In genomic region chr1:54841788-54842187, GRCm38 (mm10) we compare ENCODE assay signal across 14 mouse cellular contexts.
DNase-seq lines count a peak whose midpoint lies in the region; ATAC-seq lines count a peak whose summit lies in the region.
"Had no signal": no experiment of that assay in that cellular context is flagged by ENCODE, and none has a peak within 500 bp of the region (broad histone marks: within the 10 kb centered on the region; RNA-seq: fewer than 3 reads in every experiment).

No protein-coding gene starts in this region.

- H3K36me3 ChIP-seq in kidney, embryonic 15.5 days, result no peaks in the 10 kb centered on the region
- H3K36me3 ChIP-seq: embryonic facial prominence, embryonic 13.5 days had no signal

- no peak overlapping the region for H3K27ac ChIP-seq in kidney, embryonic 15.5 days

- DNase-seq in kidney, postnatal 4 days, result no peak
- DNase-seq in thymus, postnatal 0 days (ENCODE audit: low spot score), result peak; percentile 91
- DNase-seq in cerebellum, adult 9-10 months, result no peak
- DNase-seq in heart, adult 9 months (ENCODE audit: low spot score in 2 of 2), result no peak
- DNase-seq in adrenal gland, postnatal 4 days (ENCODE audit: low spot score in 2 of 2), result no peak
- DNase-seq: cerebellum, adult 11-12 months; heart, postnatal 10 days; kidney, adult 2 months; lung, embryonic 14.5 days; right cerebral cortex, postnatal 4 days had no signal

- ATAC-seq in kidney, embryonic 15.5 days (replicated peaks; ENCODE audit: low FRiP score), result 0 out of 2 replicates have a peak, but pooled peaks have one; percentile 9
- peak; percentile 93 for ATAC-seq in activated CD4-positive, CD25-positive, alpha-beta regulatory T cell, adult 4 months
- ATAC-seq in megakaryocyte progenitor cell, adult 5-6 weeks (replicated peaks; ENCODE audit: poor library complexity), result peak; percentile 85

- H3K9ac ChIP-seq in kidney, embryonic 15.5 days, result no peak overlapping the region
- H3K9ac ChIP-seq: embryonic facial prominence, embryonic 13.5 days; lung, embryonic 14.5 days had no signal

- no peak overlapping the region for H3K4me2 ChIP-seq in kidney, embryonic 15.5 days
- H3K4me2 ChIP-seq: embryonic facial prominence, embryonic 13.5 days; lung, embryonic 14.5 days had no signal

- H3K9me3 ChIP-seq in kidney, embryonic 15.5 days (replicated peaks), result no peaks in the 10 kb centered on the region
- H3K9me3 ChIP-seq: embryonic facial prominence, embryonic 13.5 days had no signal

- peaks cover 17% of the 10 kb centered on the region; the same call in 1 of the 2 replicates for H3K4me1 ChIP-seq in kidney, embryonic 15.5 days

- no peaks in the 10 kb centered on the region for H3K27me3 ChIP-seq in kidney, embryonic 15.5 days
- H3K27me3 ChIP-seq: embryonic facial prominence, embryonic 13.5 days had no signal

- 56% methylated on average over 5 of the region's 5 CpGs for WGBS in kidney, embryonic 15.5 days

- no peak overlapping the region for H3K4me3 ChIP-seq in kidney, embryonic 15.5 days (replicated peaks)
- H3K4me3 ChIP-seq: embryonic facial prominence, embryonic 13.5 days had no signal

Comparison
In these comparisons a context has a peak if more than half of its experiments do, and no peak if none do; other contexts are left out.
1. ATAC-seq: peak in every context shown above with its lines; median percentile 93 in activated CD4-positive, CD25-positive, alpha-beta regulatory T cell, adult 4 months; 85 in megakaryocyte progenitor cell, adult 5-6 weeks; 9 in kidney, embryonic 15.5 days.